Mouse (Mus musculus) spleen, adult 12 weeks (tissue): ENCODE measurements around the gene Bnip3.

ENCODE experiments used
- DNase-seq: peaks from one replicate; pipeline ENCODE4 v3.0.0; 2022; ENCODE audit warnings: low spot score

The Bnip3 gene

DNA sequence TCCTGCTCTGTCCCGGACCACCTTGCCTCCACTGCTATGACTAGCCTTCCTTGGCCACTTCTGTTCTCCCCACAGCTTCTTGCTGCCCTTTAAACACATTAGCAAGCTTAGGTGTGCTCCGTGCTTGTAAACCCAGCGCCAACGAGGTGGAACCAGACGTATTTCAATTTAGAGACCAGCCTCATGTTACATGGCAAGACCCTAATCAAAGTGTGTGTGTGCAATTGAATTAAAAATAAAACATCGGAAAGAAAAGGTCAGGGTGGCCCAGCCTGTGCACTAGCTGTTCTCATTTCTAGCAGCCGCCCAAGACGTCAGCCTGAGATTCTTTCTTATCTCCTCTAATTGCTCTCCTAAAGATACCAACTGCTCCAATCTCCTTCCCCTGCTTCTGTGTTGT lies 64.2 kb downstream of the Bnip3 start:
- DNase-seq, result no peak

DNA sequence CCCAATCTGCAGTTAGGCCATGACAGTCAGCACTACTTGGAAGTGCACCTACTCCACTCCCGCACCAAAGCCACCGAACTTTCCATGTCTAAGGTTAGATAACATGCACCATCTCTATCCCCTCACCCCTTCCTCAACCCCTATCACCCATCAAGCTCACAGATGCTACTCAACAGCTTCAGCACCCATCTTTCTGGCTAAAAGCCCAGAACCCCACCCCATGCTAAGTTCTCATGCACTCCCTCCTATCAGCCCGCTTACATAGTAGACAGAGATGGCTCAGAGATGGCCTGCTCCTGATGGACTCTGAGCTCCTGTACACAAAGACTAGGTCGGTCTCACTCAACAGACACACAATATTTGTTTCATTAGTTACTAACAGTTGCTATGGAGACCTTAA lies 65.9 kb downstream of the Bnip3 start:
- no peak for DNase-seq

DNA sequence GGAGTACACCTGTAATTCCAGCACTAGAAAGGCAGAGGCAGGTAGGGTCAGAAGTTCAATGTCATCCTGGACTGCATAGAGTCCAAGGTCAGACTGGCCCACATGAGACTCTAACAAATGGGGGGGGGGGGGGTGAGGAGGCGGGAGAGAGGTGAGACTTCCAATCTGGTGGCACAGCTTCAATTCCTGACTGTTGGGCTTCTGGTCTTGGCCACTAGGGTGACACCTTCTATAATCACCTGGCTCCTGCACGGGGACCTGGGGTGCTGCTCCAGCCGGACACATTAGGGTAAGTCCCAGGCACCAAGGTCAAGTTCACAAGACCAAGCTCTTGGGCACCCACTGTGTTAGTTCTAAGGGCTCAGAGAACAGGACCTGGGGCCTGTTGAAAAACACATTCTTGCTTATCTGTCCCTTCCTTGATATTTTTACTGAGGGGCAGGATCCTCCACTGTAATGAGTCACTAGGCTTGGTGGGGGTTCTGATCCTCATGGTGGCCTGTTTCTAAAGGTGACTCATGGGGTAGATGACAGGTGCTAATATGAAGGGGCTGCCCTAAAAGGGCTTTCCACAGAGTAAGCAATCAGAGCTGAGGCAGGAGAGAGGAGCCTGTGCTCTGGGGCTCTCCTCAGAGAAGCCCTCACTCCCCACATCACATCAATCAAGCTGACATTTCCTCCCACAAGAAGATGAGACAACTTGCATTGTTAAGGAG lies 67.7 kb downstream of the Bnip3 start:
- DNase-seq, result no peak
